Mouse (Mus musculus): ENCODE results near the gene Sh2d7.

Sh2d7 gene

DNA sequence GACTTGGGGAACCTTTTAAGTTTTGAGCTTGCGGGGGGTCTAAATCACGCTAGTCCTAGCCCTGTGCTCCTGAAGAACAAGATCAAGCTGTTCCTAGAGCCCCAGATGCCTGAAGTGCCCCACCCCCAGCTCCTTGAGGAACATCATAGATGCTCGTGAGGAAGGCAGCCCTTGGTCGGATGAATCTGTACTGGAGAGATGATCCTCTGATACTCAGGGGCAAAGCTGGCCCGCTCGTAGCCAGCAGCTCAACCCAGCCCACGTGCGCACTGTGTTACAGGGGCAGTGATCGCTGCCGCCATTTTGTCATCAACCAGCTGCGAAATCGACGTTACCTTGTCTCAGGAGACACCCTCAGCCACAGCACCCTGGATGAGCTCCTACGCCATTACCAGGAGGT, at the start of gene Sh2d7:
TSS of gene Sh2d7 (plus strand) at position 301 of the 400 bp plus-strand sequence.
- DNase-seq (ENCODE audit: low spot score) = no peak

DNA sequence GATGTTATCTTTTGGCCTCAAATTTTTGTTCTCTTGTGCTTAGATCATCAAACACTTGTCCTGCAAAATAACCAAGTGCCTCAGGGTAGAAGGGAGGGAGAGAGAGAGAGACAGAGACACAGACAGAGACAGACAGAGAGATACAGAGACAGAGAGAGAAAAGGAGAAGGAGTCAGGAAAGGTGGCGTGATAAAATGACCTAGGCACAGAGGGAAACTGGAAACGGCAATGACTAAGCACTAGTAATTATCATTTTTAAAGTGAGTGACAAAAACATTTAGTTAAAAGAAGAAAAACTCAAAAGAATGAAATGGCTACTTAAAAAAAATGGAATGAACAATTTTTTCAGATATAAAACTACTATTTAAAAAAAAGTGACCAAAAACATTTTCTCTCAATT, 49.2 kb upstream of the Sh2d7 start:
- DNase-seq (ENCODE audit: low spot score) = no peak

DNA sequence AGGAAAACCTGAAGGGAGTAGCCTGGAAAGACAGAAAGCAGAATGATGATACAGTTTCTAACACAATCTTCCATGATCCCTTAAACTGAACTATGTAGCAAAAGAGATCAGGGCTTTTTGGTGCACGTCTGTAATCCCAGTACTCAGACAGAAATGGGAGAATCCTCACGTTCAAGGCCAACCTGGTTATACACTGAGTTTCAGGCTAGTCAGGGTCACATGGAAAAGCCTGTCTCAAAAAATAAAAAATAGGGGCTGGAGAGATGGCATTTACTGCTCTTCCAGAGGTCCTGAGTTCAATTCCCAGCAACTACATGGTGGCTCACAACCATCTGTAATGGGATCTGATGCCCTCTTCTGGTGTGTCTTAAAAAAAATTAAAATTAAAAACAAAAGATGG, 48.4 kb upstream of the Sh2d7 start:
- DNase-seq (ENCODE audit: low spot score) = no peak

DNA sequence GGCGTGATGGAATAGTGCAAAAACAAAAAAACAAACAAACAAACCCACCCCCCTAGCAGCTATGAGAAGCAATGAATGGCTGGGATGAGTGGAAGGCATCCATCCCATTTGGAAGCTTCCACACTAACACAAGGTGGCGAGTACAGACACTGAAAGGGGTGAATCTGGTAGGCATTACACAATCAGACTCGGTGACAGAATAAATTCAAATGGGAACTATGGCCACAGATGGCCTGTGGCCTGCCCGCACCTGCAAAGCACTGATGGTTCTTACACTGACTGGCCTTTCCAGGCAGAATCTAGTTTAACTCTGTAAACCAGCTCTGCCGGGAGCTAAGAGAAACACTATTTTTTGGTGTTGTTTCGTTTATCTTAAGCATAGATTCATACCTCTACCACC, 39.5 kb upstream of the Sh2d7 start:
- no peak for DNase-seq (ENCODE audit: low spot score)

DNA sequence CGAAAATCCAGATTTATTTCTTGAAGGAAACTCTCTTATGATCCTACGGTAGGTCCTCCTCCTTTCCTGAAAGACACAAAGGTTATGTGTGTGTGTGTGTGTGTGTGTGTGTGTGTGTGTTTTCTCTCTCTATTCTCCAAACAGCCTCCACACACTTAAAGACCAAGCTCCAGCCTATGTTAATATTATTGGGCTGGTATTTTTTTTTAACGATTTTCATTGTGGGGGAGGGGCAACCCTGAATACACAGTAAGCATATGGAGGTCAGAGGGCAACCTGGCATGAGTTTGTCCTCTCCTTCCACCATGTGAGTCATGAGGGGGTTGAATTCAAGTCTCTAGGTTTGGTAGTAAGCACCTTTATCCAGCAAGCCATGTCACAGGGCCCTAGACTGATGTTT, 39.0 kb upstream of the Sh2d7 start:
- no peak for DNase-seq (ENCODE audit: low spot score)

DNA sequence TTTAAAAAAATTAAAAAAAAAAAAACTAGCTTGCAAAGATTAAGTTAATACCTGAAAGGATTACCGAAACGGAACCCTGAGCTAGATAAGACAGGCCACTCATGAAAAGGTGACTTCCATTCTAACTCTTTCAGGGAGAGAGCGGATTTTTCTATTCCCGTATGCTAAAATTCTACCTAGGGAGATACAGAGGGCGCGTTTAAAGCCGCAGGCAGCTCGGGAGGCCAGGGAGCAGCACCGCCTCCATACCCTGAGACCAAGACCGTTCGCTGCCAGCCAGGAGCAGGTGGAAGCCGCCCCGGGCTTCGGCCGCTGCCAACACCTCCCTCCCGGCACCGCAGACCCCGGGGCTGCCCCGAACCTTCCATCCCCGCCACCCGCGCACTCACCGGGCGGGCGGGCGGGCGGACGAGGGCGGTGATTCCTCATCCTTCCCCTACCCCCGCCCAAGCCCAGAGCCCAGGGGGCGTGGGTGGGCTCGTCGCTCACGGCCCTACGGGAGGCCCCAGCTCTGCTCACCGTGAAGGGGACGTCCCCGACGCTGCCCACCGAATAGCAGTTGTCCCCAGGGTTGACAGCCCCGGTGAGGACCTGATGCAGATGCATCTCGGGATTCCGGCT, 37.8 kb upstream of the Sh2d7 start:
- peak; percentile 21 for DNase-seq (ENCODE audit: low spot score)

DNA sequence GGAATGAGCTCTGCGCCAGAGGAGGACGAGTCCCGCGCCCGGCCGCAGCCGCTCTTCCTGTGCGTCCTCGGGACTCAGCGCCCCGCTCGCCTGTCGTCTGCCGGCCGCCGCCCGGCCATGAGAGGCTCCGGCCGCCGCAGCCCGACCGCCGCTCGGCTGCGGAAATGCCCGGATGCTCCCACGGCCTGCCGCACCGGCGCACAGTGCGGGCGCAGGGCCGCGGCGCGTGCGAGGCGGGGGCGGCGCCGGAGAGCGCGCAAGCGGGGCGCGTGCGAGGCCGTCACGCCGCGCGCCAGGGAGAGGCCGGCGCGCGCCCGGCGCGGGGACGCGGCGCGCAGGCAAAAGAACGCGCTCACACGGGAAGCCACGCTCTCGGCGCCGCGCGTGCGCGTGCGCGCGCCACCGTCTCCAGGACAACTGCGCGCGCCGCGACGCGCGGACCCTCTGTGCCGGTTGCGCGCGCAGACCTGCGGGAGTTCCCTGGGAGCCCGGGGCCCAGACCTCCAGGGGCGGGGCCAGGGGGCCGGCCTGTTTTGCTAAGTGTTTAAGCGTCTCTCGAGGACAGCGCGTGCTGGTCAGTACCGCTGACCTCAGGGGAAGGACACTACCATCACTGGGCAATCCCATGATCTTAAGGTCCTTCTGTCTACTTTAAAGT, 37.2 kb upstream of the Sh2d7 start, which contains the start of gene Dmxl2:
TSS of gene Dmxl2 (minus strand) at position 174 of the 658 bp plus-strand sequence.
- peak; percentile 64 for DNase-seq (ENCODE audit: low spot score)

DNA sequence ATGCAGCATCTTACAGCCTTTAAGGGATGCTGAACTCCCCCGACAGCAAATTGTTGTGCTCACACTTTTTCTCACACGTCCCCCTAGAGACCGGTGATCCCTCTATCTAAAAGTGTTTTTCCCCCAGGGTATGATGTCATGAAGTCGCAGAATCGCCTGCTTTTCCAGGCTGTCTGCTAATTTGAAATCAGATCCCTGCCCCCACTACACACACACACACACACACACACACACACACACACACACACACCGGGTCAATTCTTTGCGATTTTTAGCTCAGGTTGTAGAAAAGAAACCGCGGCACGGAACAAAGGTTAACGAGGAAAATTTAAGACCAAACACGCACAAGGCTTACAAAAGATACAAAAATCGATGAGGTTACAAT, 36.7 kb upstream of the Sh2d7 start:
- no peak for DNase-seq (ENCODE audit: low spot score)

DNA sequence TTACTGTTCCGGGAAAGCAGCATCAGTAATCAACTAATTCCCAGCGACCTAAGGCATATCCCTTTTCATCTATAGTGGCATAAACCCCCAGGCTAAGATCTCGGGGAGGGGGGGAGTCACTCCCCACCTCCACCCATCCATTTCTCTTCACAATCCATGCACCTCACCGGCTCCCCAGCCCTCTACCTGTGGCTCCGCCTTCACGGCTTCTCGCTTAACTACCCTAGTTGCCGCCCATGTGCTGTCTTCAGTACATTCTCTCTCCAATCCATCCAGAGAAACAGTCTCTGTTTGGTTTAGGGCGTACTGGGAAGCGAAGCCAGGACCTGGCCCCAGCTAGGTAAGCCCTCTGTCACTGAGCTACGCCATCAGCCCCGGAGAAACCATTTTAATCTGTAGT, 35.9 kb upstream of the Sh2d7 start:
- no peak for DNase-seq (ENCODE audit: low spot score)

DNA sequence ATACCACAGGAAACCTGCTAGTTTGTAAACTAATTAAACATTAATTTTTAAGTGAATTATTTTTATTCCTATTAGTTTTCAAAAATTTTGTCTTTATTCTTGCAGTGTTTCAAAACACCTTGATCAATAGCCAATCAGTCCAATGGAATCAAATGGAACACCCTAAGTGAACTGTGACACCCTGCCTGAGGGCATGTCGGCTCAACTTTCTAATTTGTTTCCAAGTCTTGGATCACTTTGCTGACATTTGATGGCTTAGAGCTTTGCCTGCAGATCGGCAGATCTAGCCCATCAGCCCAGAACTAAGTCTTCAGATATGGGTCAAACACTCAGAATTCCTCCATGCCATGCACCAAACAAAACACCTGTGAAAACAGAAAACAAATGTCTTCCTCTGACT, 22.8 kb upstream of the Sh2d7 start:
- no peak for DNase-seq (ENCODE audit: low spot score)

DNA sequence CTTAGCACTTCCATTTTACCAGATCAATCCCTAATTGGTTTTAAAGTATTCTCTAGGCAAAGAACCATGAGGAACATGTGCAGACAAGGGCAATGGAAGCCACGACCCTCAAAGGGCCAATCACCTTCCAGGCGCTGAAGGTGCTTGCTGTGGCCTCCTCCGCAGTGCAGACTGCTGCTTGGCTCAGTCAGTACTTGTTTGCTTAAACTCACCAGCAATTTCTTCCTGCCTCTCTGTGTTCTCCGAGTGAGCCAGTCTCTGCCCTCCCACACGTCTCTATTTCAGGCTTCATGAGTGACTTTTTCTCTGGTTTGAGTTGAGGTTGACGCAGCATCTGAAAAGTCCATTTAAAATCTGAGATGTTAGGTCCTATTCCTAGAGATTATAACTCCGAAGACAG, 19.9 kb upstream of the Sh2d7 start:
- no peak for DNase-seq (ENCODE audit: low spot score)

DNA sequence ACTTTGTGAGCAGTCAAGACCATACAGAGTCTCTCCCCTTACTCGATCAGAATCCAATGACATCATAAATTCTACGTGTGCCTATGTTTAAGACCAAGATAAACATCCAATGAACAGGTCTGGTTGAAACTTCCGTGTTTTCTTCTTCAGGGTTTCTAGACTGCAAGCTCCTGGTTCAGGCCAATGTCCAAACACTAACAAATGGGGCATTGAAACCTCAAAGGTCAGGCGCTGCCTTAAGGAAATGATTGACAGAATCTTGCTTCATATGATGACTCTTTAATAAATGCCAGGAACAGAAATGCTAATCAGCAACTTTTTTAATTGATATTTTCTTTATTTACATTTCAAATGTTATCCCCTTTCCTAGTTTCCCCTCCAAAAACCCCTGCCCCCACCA, 18.5 kb upstream of the Sh2d7 start:
- no peak for DNase-seq (ENCODE audit: low spot score)

DNA sequence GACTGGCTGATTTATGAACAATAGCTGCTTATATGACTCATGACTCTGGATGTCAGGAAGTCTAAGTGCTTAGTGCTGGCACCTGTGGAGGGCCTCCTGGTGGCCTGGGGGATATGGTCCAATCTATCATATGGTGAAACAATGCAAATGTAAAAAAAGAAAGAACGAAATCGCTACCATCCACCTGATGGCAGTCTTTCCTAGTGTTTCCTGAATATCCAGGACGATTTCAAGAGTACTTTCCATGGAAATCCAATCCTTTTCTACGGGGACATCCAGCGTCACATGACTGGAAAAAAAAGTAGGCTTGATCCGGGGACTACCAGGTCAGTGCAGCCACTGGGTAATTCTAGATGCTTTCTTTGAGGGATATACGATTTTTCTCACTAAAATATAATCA, 11.1 kb upstream of the Sh2d7 start:
- DNase-seq (ENCODE audit: low spot score) = no peak

DNA sequence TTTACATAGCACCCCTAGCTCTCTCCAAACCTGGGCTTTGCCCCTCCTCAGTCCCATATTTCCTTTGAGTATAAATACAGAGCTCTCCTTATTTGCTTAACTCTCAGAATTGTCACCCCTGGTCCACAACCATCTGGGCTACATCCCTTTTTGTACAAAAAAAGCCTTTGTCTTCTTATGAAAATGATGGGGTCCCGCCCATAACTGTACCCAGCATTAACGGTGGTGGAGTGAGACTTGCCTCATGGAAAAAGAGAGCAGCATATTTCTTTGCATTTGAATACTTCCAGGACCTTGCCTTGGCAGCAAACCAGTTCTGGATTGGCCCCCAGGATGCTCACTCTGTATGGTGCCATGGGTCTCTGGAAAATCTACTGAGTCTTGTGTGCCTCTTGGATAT, 8.8 kb upstream of the Sh2d7 start:
- DNase-seq (ENCODE audit: low spot score) = no peak

DNA sequence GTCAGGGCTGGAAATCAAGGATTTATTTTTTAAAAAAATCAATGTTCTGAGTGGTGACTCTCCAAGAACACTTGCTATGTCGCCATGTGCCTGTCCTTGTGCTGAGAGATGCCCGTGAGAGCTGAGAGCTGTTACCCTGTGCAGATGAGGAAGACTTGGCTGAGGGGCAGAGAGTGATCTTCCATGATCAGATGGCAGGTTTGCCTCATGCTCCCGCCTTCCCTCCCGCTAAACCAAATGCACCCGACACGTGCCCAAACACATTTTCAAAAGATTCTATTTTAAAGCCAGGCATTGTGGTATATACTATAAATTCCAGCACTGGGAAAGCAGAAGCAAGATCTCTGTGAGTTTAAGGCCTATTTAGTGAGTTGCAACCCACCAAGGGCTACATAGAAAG, 7.9 kb upstream of the Sh2d7 start:
- DNase-seq (ENCODE audit: low spot score) = no peak

DNA sequence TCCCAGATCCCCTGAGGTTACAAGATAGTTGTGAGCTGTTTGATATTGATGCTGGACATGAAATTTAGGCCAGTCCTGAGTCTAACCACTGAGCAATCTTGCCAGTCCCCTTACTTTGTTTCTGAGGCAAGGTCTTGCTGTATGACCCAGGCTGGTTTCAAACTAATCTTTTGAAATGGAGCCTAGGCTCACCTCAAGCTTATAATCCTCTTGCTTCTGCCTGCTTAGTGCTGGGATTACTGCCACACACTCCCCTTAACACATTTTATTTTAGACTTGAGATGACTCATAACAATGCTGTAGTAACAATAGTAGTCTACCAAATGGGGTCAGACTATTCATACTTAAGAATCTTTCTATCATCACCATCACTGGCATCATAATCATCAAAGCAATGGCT, 7.4 kb upstream of the Sh2d7 start:
- no peak for DNase-seq (ENCODE audit: low spot score)

DNA sequence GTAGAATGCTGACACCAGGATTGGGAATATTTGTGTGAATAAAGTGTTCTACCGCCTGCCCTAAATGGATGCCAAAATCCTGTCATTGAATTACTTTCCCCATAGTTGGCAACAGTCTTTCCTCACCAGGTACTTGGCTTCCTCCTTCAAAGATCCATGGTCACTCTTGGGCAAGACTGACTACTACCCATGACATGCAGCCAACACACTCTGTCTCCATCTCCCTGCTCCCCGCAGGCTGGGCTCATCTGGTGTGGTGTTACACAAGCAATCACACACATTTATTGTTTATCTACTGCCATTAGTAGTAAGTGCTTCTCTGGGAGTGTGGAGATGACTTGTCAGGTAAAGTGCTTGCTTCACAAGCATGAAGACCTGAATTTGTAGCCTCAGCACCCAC, 5.9 kb upstream of the Sh2d7 start:
- no peak for DNase-seq (ENCODE audit: low spot score)

DNA sequence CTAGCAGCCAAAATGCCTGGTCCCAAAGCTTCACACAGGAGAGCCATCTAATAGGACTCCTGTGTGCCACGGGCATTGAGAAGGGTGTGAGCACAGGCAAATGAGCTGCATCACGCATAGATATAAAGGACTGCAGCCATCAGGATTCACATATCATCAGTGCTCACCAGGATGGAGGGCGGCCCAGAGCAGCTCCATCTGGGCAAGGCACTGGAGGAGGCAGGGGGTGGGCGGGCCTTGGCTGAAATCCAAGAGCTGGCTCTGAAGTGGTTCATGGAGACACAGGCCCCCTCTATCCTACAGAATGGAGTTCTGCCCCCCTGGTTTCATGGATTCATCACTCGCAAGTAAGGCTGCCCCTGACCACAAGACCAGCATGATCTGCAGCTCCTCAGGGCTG, 4.8 kb upstream of the Sh2d7 start:
- DNase-seq (ENCODE audit: low spot score) = no peak

DNA sequence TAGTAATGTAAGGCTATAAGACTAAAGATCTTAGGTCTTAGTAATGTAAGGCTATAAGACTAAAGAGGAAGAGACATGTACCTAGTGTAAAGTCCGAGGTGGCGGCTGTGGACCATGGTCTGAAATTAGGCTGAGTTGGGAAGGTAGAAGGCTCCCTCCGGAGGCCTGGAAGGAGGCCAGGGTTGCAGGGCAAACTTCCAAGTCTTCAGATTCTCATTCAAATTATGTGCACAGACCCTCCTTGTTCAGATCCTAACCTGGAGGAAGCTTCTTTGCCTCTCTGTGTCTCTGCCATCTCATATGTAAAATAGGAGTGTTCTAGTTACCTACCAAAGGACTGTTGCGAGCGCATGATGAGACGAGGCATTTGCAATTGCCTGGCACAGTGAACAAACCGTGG, 2.5 kb upstream of the Sh2d7 start:
- DNase-seq (ENCODE audit: low spot score) = no peak

DNA sequence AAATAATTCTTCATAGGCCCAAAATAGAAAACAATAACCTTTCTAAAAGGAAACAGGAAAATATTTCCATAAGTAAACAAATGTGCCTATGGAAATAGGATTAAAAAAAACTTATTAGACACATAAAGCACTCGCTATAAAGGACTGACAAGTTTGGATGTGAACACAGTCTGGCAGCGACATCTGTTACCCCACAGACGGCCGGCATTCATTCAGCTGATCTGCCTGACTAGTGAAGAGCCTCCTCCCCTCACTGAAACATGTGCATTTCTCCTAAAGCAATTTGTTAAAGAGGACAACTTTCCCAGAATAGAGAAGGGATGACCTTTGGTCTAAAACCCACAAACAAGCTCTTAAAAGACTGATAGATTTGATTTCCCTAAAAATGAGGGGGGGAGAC, 1.8 kb upstream of the Sh2d7 start:
- DNase-seq (ENCODE audit: low spot score) = no peak

DNA sequence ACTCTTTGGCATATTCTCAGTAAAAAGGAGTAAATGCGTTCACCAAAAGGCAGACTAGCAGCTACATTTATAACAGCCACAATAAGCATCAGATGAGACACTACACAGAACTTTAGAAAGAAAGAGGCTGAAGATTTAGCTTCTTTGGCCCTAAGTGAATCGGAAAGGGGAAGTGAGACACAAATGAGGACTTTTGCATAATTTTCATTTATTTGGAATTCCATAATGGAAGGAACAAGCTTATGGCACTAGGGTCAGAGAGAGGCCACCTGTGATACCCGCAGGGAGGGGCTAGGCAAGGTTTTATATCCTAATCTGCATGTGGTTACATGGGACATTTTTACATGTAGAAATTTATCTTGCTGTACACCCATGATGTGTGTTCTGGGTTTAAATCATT, 1.3 kb upstream of the Sh2d7 start:
- DNase-seq (ENCODE audit: low spot score) = no peak

DNA sequence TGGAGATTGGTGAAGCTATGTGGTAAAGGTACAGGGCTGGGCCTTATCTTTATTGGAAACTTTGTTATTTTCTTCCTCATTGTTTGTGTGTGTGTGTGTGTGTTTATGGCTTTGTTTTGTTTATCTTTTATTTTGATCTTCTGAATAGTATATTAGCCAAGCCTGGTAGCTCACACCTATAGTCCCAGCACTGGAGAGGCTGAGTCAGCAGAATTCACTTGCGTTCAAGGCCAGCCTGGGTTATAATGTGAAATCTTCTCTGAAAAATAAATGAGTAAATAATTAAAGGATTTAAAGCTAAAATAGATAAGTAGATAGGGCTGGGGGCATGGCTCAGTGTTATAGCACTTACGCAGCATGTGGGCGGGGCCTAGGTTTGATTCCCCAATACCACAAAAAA, 540 bp upstream of the Sh2d7 start:
- DNase-seq (ENCODE audit: low spot score) = no peak

DNA sequence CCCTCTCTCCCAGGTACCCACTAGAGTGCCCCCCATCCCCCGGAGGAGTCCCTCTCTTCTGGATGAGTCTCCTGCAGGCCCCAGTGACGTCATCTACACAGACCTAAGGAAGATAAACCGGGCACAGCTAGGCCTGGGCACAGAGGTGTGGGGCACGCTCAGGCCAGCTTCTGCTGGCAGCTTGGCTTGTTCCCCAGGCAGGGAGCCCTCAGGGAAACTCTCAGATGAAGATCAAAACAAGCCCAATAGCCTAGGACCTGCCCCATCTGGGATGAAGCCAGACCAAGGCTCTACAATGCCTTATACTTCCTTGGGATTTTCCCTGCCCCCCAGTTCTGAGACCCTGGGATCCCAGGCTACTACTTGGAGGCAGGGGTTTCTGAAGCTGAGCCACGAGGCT, 2.0 kb downstream of the Sh2d7 start:
- no peak for DNase-seq (ENCODE audit: low spot score)

DNA sequence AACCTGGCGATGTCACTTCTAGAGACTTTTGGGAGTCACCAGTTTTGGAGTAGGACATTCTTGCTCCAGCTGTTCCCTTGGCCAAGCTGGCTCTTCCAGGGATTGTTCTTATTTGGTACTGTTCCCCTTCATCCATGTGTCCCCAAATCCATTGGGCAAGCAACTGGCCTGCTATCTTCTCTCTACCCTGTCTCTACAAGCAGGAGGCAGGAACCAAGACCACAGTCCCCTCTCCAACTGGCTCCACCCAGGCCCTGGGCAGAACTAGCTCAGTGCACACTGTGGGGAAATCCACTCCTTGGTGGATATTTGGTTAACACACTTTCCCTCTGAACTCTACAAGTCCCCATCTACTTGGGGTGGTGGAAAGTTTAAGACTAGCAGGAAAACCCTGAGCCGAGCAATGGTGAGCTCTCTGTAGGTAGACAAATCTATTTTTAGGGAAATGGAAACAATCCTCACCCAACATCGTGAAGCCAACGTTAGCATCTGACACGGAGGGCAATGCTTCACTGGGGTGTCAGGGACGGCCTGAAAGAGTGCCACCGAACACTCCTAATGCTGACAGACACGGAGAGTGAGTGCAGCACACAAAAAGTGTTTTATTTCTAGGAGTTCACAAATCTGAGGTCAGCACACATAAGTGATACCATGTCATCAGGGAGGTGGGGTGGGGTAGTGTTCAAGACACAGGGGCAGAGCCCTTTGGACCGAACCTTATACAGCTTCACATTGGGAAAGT, 5.6 kb downstream of the Sh2d7 start:
- no peak for DNase-seq (ENCODE audit: low spot score)
